Mouse (Mus musculus) embryo, embryonic 10.5 days (tissue): ENCODE measurements around the gene Sumo2.
"Not testable (repeated sequence)": the region's sequence is repeated elsewhere in the genome, so short reads cannot be mapped to it uniquely, and the experiment has no call there.

Source experiments
- DNase-seq: peaks from one replicate; pipeline ENCODE4 v3.0.0-alpha.2; 2015; ENCODE audit warnings: low spot score

Gene Sumo2

DNA sequence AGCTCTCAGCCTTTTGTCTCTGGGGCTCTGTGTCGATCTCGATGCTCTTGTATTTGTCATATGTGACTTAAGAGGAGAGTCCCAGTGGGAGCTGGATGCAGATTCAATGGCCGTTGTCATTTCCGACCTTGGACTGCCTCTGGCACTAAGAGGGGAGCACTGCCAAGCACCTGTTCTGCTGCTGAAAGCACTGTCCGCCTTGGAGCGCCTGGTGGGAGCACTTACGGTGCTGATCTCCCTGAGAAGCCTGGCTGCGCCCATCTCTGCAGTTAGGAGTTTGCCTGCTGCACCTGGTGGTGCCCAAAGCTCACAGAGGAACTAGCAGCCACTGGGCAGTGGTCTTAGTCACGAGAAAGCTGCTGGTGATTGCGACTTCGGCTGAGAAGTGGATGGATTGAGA lies 52.8 kb downstream of the Sumo2 start:
- DNase-seq, result no peak

DNA sequence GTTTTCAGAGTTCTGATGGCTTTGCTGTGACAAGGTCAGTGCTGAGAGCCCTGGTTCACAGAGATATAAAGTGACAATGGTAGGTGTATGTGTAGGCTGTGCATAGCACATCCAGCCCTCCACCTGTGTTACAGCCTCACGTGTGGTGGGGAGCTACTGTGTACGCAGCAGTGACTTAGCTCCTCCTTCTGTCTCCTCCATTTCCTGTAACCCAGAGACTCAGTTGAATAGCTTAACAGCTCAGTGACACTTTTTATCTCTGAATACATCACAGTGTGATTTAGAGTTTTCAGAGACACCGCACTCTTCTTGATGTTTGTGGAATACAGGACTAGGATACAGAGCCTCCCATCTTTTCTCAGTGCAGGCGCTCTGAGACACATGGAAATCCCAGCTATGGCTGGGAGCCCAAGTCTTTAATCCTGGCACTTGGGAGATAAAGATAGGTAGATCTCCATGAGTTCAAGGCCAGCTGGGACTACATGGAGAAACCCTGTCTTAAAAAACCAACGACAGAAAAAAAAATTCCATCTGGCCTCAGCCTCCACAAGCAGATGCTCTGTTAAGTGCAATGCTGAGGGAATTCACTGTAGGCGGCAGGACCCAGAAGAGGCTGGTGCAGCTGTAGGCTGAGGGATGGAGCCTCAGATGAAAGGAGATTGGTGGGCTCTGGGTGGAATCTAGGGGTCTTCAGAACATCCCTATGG lies 54.4 kb downstream of the Sumo2 start:
- no peak for DNase-seq

DNA sequence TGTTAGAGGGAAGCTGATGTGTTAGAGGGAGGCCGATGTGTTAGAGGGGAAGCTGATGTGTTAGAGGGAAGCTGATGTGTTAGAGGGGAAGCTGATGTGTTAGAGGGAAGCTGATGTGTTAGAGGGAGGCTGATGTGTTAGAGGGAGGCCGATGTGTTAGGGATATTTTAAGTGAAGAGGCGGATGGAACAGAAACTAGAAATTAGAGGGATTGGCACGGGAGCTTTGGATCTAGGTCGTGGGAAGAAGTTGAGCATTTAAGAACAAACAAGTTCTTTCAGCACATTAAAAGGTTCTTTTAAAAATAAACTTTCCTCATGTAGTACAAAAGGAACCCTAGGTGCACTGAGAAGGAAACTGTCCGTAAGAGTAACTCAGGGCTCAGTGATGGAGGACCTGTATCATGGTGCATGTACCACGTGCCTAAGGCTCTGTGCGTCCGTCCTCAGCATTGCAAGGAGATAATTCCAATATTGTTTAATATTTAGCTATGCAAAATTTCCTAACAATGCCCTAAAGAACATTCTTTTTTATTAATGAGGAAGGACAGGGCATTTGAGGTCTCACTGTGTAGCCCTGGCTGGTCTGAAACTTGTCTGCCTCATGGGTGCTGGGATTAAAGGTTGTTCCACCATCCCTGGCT lies 57.7 kb downstream of the Sumo2 start:
- DNase-seq, result no peak

DNA sequence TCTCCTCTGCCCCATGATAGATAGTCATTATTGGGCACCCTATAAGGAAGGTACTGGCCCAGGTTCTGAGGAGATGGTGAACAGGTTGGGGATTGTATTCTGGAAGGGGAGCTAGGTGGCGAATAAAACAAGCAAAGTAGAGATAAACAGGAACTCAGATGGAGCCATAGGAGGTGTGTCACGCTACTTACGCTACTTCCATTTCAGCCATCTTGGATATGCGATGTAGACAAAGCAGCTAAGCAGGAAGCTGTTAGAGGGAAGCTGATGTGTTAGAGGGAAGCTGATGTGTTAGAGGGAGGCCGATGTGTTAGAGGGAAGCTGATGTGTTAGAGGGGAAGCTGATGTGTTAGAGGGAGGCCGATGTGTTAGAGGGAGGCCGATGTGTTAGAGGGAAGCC lies 58.7 kb downstream of the Sumo2 start:
- not testable (repeated sequence) for DNase-seq

DNA sequence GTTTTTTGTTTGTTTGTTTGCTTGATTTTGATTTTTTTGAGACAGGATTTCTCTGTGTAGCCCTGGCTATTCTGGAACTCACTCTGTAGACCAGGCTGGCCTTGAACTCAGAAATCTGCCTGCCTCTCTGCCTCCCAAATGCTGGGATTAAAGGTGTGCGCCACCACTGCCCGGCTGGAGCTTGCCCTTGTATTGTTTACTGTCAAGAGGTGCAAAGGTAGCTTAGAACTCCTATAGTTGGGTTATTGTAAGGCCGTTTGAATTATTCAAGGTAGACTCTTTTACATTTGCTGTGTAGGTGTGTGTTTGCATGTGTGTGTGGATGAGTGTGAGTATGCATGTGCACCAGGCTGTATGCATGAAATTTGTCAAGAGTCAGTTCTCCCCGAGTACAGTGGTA lies 59.4 kb downstream of the Sumo2 start:
- DNase-seq, result not testable (repeated sequence)

DNA sequence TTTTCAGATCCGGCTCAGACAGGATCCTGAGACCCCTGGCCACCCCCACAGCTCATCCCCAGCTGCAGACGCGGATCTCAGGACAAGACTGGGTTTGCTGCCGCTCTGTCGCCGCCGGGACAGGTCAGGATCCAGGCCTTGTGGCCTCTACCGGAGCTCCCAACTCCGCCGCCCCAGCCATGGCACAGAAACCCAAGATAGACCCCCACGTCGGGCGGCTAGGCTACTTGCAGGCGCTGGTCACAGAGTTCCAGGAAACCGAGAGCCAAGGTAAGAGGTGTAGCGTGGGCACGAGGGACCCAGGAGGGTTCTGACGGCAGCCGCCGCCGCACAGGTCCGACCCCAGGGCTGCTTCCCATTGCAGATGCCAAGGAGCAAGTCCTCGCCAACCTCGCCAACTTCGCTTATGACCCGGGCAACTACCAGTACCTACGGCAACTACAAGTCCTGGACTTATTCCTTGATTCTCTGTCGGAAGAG lies 60.3 kb downstream of the Sumo2 start:
- DNase-seq, result no peak

DNA sequence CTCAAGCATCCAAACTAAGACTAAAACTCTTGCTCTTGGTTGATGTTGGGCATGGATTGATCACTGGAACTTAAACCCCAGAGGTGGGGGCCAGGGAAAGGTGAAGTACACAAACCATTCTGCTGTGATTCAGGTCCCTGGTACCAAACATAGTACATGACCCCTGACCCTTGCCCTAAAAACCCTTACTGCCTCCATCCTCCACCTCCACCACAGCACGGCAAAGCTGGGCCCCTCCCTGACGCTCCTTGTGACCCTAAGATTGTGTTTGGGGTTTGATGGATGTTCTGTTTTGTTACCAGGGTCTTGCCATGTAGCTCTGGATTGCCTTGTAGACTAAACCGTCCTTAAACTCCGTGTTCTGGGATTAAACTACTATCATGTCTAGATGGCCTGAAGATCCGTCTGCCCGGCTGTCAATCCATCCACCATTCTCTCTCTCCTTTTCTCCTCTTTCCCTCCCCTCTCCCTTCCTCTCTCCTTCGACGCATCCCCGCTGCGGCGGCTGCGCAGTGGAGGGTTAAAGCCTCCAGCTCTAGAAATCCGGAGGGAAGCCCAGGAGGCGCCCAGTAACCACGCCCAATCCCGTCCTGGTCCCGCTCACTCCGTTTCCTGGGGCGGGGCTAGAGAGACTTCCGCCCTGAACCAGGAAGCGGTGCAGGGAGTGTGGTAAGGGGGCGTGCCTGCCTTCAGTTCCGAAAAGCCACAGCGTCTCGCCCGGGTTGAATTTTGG lies 60.9 kb downstream of the Sumo2 start, which contains the start of gene Armc7:
Gene Armc7, plus strand, starts transcription at position 643 of the 733 bp plus-strand sequence.
- DNase-seq, result peak; percentile 99

DNA sequence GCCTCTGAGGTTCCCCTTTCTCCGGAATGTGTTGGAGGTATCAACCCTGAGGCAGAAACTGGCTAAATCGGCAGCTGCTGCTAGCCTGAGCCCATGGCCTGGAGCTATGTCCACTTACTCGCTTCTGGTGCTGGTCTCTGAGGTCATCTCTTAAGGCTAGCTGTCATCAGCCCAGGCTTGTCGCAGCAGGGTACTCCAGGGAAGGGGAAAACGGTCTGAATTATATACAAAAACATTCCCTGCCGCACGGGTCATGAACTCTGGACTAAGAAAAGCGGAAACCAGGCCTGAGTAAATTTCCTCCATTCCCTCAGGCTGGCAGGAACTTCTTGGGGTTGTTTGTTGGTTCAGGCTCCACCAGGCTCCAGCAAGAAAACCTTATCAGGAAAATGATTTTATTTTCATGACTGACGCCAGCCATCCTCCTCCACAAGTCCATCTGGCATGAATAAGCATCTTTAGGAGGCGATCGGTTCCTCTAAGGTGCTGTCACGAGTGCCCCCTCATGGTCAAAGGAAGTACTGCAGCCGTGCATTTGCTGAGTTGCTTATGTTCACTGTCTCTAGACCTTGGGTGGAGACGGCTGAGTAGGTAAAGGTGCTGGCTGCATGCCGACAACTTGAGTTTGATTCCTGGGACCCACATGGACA lies 62.3 kb downstream of the Sumo2 start:
- DNase-seq, result peak; percentile 99
